Mouse (Mus musculus) brain, embryonic 14.5 days (tissue): ENCODE results near the gene Evx2.

Experiments
- CTCF ChIP-seq: fragments of 200-500 bp; IDR thresholded peaks from 2 replicates; pipeline ENCODE4 v1.5.1; 2012; ENCODE audit warnings: inconsistent platforms, mild to moderate bottlenecking, moderate library complexity, borderline replicate concordance; ENCODE audit not compliant: insufficient read depth, insufficient read length; ENCODE audit errors: extremely low read depth
- POLR2A ChIP-seq: fragments of 200-500 bp; IDR thresholded peaks from 2 replicates; pipeline ENCODE4 v1.6.1; 2012; ENCODE audit warnings: mild to moderate bottlenecking, inconsistent platforms, borderline replicate concordance; ENCODE audit not compliant: poor library complexity, insufficient read depth, insufficient read length, severe bottlenecking; ENCODE audit errors: extremely low read depth

DNA sequence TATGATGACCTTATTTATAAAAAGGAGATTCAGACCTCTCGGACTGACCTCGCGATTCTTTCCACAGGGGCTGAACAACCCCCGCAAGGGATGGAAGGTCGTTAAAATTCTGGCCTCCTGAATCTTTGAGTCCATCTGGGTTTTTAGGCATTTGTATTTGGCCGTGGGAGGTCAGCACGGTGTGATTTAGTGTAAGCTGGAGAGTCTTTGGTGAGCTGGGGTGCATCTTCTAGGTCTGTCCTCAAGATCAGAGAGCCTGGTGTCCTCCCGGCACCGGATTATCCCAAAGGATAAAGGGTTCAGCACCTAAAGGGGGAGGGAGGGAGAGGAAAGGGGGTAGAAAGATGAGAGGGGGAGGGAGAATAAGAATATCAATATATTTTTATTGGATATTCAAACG is 44.0 kb upstream of the Evx2 start:
- TF ChIP-seq POLR2A (no peak), CTCF (no peak)
